ENCODE assay signal across 30 mouse cellular contexts in genomic region chr9:45574021-45574420, GRCm38 (mm10).
DNase-seq lines count a peak whose midpoint lies in the region; ATAC-seq and TF ChIP-seq lines count a peak whose summit lies in the region.
"Had no signal": no experiment of that assay in that cellular context is flagged by ENCODE, and none has a peak within 500 bp of the region (broad histone marks: within the 10 kb centered on the region; RNA-seq: fewer than 3 reads in every experiment).

No protein-coding gene starts in this region.

- H3K27ac ChIP-seq in layer of hippocampus, adult 2 months: peak overlapping the region; percentile 14; the same call in 1 of the 2 replicates
- H3K27ac ChIP-seq in midbrain, embryonic 11.5 days (ENCODE audit: low read depth, low read length): no peak overlapping the region
- H3K27ac ChIP-seq: embryonic facial prominence, embryonic 12.5 days; heart, adult 2 months; hindbrain, embryonic 10.5 days; hindbrain, embryonic 15.5 days; liver, embryonic 12.5 days; midbrain, embryonic 13.5 days; neural tube, embryonic 13.5 days had no signal

- H3K9ac ChIP-seq in midbrain, embryonic 11.5 days (ENCODE audit: low read length): no peak overlapping the region
- H3K9ac ChIP-seq: embryonic facial prominence, embryonic 12.5 days; hindbrain, embryonic 15.5 days; liver, embryonic 12.5 days; liver, postnatal 0 days; midbrain, embryonic 13.5 days; neural tube, embryonic 13.5 days had no signal

- peaks cover 3% of the 10 kb centered on the region; the same call in 1 of the 2 replicates for H3K4me1 ChIP-seq in midbrain, embryonic 11.5 days (ENCODE audit: control insufficient read depth, insufficient read depth, low read length)
- H3K4me1 ChIP-seq: embryonic facial prominence, embryonic 12.5 days; liver, embryonic 12.5 days had no signal

- no peak overlapping the region for H3K4me3 ChIP-seq in layer of hippocampus, adult 2 months
- no peak overlapping the region for H3K4me3 ChIP-seq in midbrain, embryonic 11.5 days (ENCODE audit: low read depth, low read length)
- H3K4me3 ChIP-seq: embryonic facial prominence, embryonic 12.5 days; heart, adult 2 months; hindbrain, embryonic 10.5 days; hindbrain, embryonic 15.5 days; liver, embryonic 12.5 days; megakaryocyte, embryonic 14.5 days; midbrain, embryonic 13.5 days; neural tube, embryonic 13.5 days had no signal

- DNase-seq in heart, adult 8-10 months (ENCODE audit: low spot score): peak; percentile 32
- no peak for DNase-seq in heart, postnatal 25 days (ENCODE audit: low spot score)
- DNase-seq in layer of hippocampus, adult 2 months (ENCODE audit: low spot score in 2 of 2): no peak
- DNase-seq in layer of hippocampus, postnatal 25 days (ENCODE audit: extremely low spot score in 1 of 2, low spot score in 1 of 2): no peak
- peak; percentile 22 for DNase-seq in lung, postnatal 10 days
- DNase-seq in lung, postnatal 36 days: no peak
- DNase-seq in heart, postnatal 4 days: peak; percentile 29
- no peak for DNase-seq in midbrain, embryonic 11.5 days (ENCODE audit: low spot score, missing footprints)
- DNase-seq: adrenal gland, postnatal 10 days; cerebellum, adult 11 months; cerebellum, adult 9-10 months; embryo, embryonic 11 days; gastrocnemius, postnatal 25 days; kidney, adult 8-10 months; kidney, postnatal 25 days; layer of hippocampus, postnatal 36 days; left cerebral cortex, postnatal 4 days; liver, postnatal 0 days; thymus, postnatal 4 days had no signal

- intact Hi-C loops in heart, postnatal 25 days (cut with DNase I): no loop called here

- H3K27me3 ChIP-seq in midbrain, embryonic 11.5 days (ENCODE audit: control insufficient read depth, insufficient read depth, low read length): no peaks in the 10 kb centered on the region
- H3K27me3 ChIP-seq: embryonic facial prominence, embryonic 12.5 days; hindbrain, embryonic 15.5 days; liver, embryonic 12.5 days; midbrain, embryonic 13.5 days; neural tube, embryonic 13.5 days had no signal

- WGBS in midbrain, embryonic 11.5 days: 88% methylated on average over 8 of the region's 8 CpGs

- H3K36me3 ChIP-seq in midbrain, embryonic 11.5 days (ENCODE audit: control insufficient read depth, insufficient read depth, low read length): no peaks in the 10 kb centered on the region
- H3K36me3 ChIP-seq: embryonic facial prominence, embryonic 12.5 days; hindbrain, embryonic 10.5 days; hindbrain, embryonic 15.5 days; liver, embryonic 12.5 days; midbrain, embryonic 13.5 days; neural tube, embryonic 13.5 days had no signal

- no peak for TF ChIP-seq CTCF in layer of hippocampus, adult 2 months (conservative IDR thresholded peaks at IDR 0.05)

- no peaks in the 10 kb centered on the region for H3K9me3 ChIP-seq in midbrain, embryonic 11.5 days (ENCODE audit: control insufficient read depth, low read length)
- H3K9me3 ChIP-seq: embryonic facial prominence, embryonic 12.5 days; hindbrain, embryonic 10.5 days; hindbrain, embryonic 15.5 days; liver, embryonic 12.5 days; midbrain, embryonic 13.5 days; neural tube, embryonic 13.5 days had no signal

- H3K4me2 ChIP-seq in midbrain, embryonic 11.5 days: no peak overlapping the region
- H3K4me2 ChIP-seq: embryonic facial prominence, embryonic 12.5 days; hindbrain, embryonic 15.5 days; liver, embryonic 12.5 days; midbrain, embryonic 13.5 days; neural tube, embryonic 13.5 days had no signal

- ATAC-seq in midbrain, embryonic 11.5 days (ENCODE audit: low FRiP score): no peak
- ATAC-seq: forebrain, embryonic 14.5 days; inflammation-experienced regulatory T-cells, adult 6 months; liver, embryonic 12.5 days; liver, postnatal 0 days; midbrain, embryonic 13.5 days; Patski had no signal

Comparison
In these comparisons a context has a peak if more than half of its experiments do, and no peak if none do; other contexts are left out.
1. DNase-seq: peak in heart, adult 8-10 months (single experiment), lung, postnatal 10 days (single experiment) and heart, postnatal 4 days (single experiment); none in heart, postnatal 25 days (single experiment), layer of hippocampus, adult 2 months (0 of 2), layer of hippocampus, postnatal 25 days (0 of 2), lung, postnatal 36 days (single experiment) and midbrain, embryonic 11.5 days (single experiment).